Mouse (Mus musculus) hindbrain, embryonic 16.5 days (tissue): ENCODE measurements around the gene Ago3. TPM values are rescaled to one million over a fixed set of nuclear protein-coding genes. Genes with fewer than 3 reads are reported as not detected.

Experiments
- ATAC-seq: fragments of 200-750 bp; cut with Nextera tagmentation; 2 replicates; pipeline ENCODE4 v1.8.0; 2017; ENCODE audit warnings: moderate TSS enrichment, moderate library complexity
- H3K27ac ChIP-seq: fragments of 300-500 bp; sonication (generic); 2 replicates; pipeline ENCODE4 v1.5.1; 2014; ENCODE audit warnings: low read depth, mild to moderate bottlenecking, control low read depth, low read length, moderate library complexity
- H3K27me3 ChIP-seq: fragments of 300-500 bp; sonication (generic); replicated peaks from 2 replicates; pipeline ENCODE4 v1.6.1; 2014; ENCODE audit warnings: low read length; ENCODE audit not compliant: control insufficient read depth, insufficient read depth
- H3K36me3 ChIP-seq: fragments of 300-500 bp; sonication (generic); 2 replicates; pipeline ENCODE4 v1.6.1; 2014; ENCODE audit warnings: mild to moderate bottlenecking, low read length, moderate library complexity, mixed read lengths; ENCODE audit not compliant: control insufficient read depth, insufficient read depth
- H3K4me1 ChIP-seq: fragments of 300-500 bp; sonication (generic); 2 replicates; pipeline ENCODE4 v1.6.1; 2014; ENCODE audit warnings: low read depth, low read length; ENCODE audit not compliant: control insufficient read depth, insufficient read depth
- H3K4me2 ChIP-seq: fragments of 300-500 bp; sonication (generic); 2 replicates; pipeline ENCODE4 v1.6.1; 2014; ENCODE audit warnings: mild to moderate bottlenecking, low read length, control low read depth, moderate library complexity
- H3K4me3 ChIP-seq: fragments of 300-500 bp; sonication (generic); 2 replicates; pipeline ENCODE4 v1.5.1; 2014; ENCODE audit warnings: mild to moderate bottlenecking, low read length, control low read depth, moderate library complexity
- H3K9ac ChIP-seq: fragments of 300-500 bp; sonication (generic); 2 replicates; pipeline ENCODE4 v1.6.1; 2014; ENCODE audit warnings: low read depth, mild to moderate bottlenecking, control low read depth, low read length, moderate library complexity
- H3K9me3 ChIP-seq: fragments of 300-500 bp; sonication (generic); 2 replicates; pipeline ENCODE4 v1.6.1; 2014; ENCODE audit warnings: mild to moderate bottlenecking, low read length, moderate library complexity; ENCODE audit not compliant: control insufficient read depth
- WGBS: fragments of 180-500 bp; shearing (Covaris S2); extraction: QIAGEN DNeasy Blood & Tissue Kit; methylation state at CpG from one replicate; pipeline ENCODE4 v1.1.7; 2014; 5-methylcytosine and 5-hydroxymethylcytosine counted together
- polyA plus RNA-seq: library from polyadenylated mRNA; unstranded; fragments of >200 nt; fragmentation: Nextera tagmentation; extraction: Ambion mirVana; gene quantifications from 2 replicates; pipeline ENCODE4 v1.2.1, GENCODE M21; 2015

The Ago3 gene
- polyA plus RNA-seq, 1 experiment from 2014 or later: 12.4 TPM

- peaks cover 11% of the 10 kb centered on the region for H3K4me1 ChIP-seq
- no peak overlapping the region for H3K4me2 ChIP-seq
- H3K36me3 ChIP-seq: no peaks in the 10 kb centered on the region
- H3K4me3 ChIP-seq: no peak overlapping the region
- H3K9me3 ChIP-seq: no peaks in the 10 kb centered on the region
- no peak for ATAC-seq
- WGBS: 75% methylated on average over 6 of the region's 6 CpGs
- H3K9ac ChIP-seq: no peak overlapping the region
- H3K27ac ChIP-seq: no peak overlapping the region
- H3K27me3 ChIP-seq: peaks cover 20% of the 10 kb centered on the region
Observed at GRCm38 (mm10) chr4:126295152-126295551, 134.2 kb downstream of the Ago3 start.

DNA sequence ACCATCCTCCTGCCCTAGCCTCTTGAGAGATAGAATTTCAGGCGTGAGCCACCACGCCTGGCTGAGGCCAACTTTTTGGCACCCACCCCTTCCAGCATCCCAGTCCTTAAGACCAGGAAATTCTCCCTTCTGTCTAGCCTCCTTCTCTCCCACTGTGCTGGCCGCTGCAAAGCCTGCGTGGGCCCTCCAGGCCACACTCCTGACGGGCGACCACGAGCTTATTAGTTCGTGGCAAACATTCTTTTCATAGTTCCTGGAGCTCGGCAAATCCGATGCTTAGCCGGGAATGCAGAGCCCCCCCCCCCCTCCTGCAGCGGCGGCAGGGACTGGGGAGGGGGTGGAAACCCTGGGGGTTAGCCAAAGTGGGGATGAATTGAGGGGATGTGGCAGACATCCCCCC is 138.2 kb downstream of the Ago3 start:
- Histone ChIP-seq H3K9ac (no peak overlapping the region), H3K4me2 (no peak overlapping the region), H3K4me1 (peaks cover 5% of the 10 kb centered on the region), H3K27ac (no peak overlapping the region), H3K4me3 (no peak overlapping the region), H3K27me3 (peaks cover 17% of the 10 kb centered on the region), H3K36me3 (no peaks in the 10 kb centered on the region), H3K9me3 (peaks cover under 1% of the 10 kb centered on the region; the same call in 1 of the 2 replicates)
- no peak for ATAC-seq
- WGBS: 31% methylated on average over 13 of the region's 13 CpGs

DNA sequence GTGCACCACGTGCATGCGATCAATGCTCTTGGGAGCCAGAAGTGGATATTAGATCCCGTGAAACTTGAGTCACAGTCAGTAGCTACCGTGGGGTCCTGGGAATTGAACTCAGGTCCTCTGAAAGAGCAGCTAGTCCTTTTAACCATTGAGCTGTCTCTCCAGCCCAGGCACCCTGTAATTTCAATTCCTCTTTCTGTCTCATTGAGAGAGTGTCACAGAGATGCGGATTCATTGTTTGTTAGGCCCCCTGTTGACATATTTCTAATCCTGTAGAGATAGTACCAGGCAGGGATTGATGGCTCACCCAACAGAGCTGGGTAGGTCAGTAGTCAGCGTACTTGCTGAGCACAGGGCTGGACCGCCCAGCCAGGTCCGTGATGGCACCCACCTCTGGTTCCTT is 139.0 kb downstream of the Ago3 start:
- ATAC-seq: no peak
- no peak overlapping the region for H3K4me3 ChIP-seq
- no peak overlapping the region for H3K4me2 ChIP-seq
- H3K27ac ChIP-seq: no peak overlapping the region
- H3K27me3 ChIP-seq: peaks cover 22% of the 10 kb centered on the region
- WGBS: 86% methylated on average over 8 of the region's 8 CpGs
- no peaks in the 10 kb centered on the region for H3K36me3 ChIP-seq
- H3K9me3 ChIP-seq: peaks cover 4% of the 10 kb centered on the region; the same call in 1 of the 2 replicates
- peaks cover 4% of the 10 kb centered on the region; the same call in 1 of the 2 replicates for H3K4me1 ChIP-seq
- no peak overlapping the region for H3K9ac ChIP-seq

DNA sequence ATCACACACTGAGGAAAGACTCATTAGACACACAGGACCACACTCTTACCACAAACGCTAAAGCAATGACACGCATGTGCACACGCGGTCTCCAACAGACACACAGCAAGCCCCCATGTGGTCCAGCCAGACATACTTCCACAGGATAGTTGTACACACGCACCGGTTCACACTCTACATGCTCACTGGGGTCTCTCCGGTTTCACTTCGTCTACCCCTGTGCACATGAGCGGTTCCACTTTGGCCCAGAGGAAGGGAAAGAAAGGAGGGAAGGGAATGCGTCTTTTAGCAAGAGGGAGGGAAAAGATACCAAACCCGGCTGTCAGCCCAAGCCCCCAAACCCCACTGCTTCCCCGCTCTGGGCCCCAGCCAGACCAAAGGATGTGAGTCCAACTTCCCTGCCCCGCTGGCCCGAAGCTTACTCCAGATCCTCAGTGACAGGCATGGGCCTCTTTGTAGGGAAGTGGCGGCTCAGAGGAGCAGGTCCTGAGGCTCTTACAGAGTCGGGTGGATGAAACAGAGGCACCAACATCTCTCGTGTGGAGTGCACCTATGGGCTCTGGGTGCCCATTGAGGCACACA is 141.2 kb downstream of the Ago3 start:
- Histone ChIP-seq H3K9ac (no peak overlapping the region), H3K27me3 (peaks cover 28% of the 10 kb centered on the region), H3K4me1 (peaks cover 4% of the 10 kb centered on the region; the same call in 1 of the 2 replicates), H3K4me2 (peak overlapping the region; percentile 6; the same call in 1 of the 2 replicates), H3K4me3 (no peak overlapping the region), H3K9me3 (peaks cover 4% of the 10 kb centered on the region; the same call in 1 of the 2 replicates), H3K36me3 (no peaks in the 10 kb centered on the region), H3K27ac (no peak overlapping the region)
- WGBS: 35% methylated on average over 17 of the region's 17 CpGs
- 0 out of 2 replicates have a peak, but pooled peaks have one; percentile 30 for ATAC-seq

GRCm38 (mm10) chr4:126287302-126287995 is 141.9 kb downstream of the Ago3 start:
- Histone ChIP-seq H3K27ac (no peak overlapping the region), H3K9ac (no peak overlapping the region), H3K4me1 (peaks cover 4% of the 10 kb centered on the region; the same call in 1 of the 2 replicates), H3K4me3 (no peak overlapping the region), H3K27me3 (peaks cover 28% of the 10 kb centered on the region), H3K36me3 (no peaks in the 10 kb centered on the region), H3K9me3 (peaks cover 4% of the 10 kb centered on the region; the same call in 1 of the 2 replicates), H3K4me2 (no peak overlapping the region)
- no peak for ATAC-seq
- 33% methylated on average over 11 of the region's 11 CpGs for WGBS

DNA sequence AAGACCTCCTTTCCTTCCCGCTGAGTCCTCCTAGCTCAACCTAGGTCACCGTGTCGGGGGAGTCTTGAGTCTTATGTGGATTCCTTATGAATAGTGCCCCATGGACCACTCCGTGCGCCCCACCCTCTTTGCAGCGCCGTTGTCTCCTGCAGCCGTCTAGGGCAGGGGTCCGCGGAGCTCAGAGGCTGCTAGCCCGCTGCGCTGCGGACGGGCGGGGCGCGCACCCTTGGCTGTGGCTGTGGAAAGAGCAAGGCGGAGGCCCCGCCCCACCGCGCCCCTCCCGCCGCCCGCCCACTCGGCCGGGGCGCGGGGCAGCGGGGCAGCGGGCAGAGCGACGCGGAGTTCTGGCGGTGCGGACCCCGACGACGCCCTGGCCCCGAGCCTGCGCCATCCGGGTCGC is 142.9 kb downstream of the Ago3 start, which contains the start of gene Col8a2:
Gene Col8a2, plus strand, starts transcription at position 302 of the 400 bp plus-strand sequence.
- ATAC-seq: no peak
- 2% methylated on average over 37 of the region's 42 CpGs for WGBS
- peaks cover 28% of the 10 kb centered on the region for H3K27me3 ChIP-seq

DNA sequence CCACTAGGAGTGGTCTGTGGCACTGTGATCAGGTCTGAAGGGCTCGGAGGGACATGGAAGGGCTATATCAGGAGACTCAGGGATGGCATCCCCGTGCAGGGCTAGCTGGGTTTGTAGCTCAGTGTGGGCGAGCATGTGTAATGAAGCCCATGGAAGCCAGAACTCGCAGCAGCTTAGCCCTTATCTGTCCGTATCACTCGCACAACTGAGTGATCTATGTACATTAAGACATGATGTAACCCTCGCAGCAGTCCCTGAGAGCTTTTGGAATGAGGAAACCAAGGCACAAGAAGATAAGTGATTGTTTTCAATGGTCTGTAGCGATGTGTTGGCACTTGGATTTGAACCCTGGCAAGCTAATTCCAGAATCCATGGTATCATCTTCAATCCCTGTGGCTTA is 145.8 kb downstream of the Ago3 start:
- Histone ChIP-seq H3K4me1 (peaks cover 4% of the 10 kb centered on the region; the same call in 1 of the 2 replicates), H3K36me3 (no peaks in the 10 kb centered on the region), H3K4me3 (no peak overlapping the region), H3K4me2 (no peak overlapping the region), H3K9me3 (peaks cover 4% of the 10 kb centered on the region; the same call in 1 of the 2 replicates), H3K27ac (no peak overlapping the region), H3K9ac (no peak overlapping the region), H3K27me3 (peaks cover 28% of the 10 kb centered on the region)
- no peak for ATAC-seq
- 90% methylated on average over 8 of the region's 8 CpGs for WGBS

More for the DNA sequence above, 142.9 kb downstream of the Ago3 start, which contains the start of gene Col8a2:
- H3K36me3 ChIP-seq: no peaks in the 10 kb centered on the region
- H3K9me3 ChIP-seq: peaks cover 4% of the 10 kb centered on the region; the same call in 1 of the 2 replicates
- H3K4me1 ChIP-seq: peaks cover 4% of the 10 kb centered on the region; the same call in 1 of the 2 replicates
- peak within 1 kb of the TSS; percentile 54 for H3K4me2 ChIP-seq
- H3K27ac ChIP-seq: no peak within 1 kb of the TSS; the same call in 1 of the 2 replicates
- H3K4me3 ChIP-seq: peak within 1 kb of the TSS; percentile 38
- peak within 1 kb of the TSS; percentile 48; the same call in 1 of the 2 replicates for H3K9ac ChIP-seq

- H3K9ac ChIP-seq: no peak overlapping the region
- H3K4me2 ChIP-seq: no peak overlapping the region
- H3K27me3 ChIP-seq: peaks cover 17% of the 10 kb centered on the region
- no peak for ATAC-seq
- peaks cover 4% of the 10 kb centered on the region; the same call in 1 of the 2 replicates for H3K9me3 ChIP-seq
- H3K27ac ChIP-seq: no peak overlapping the region
- H3K36me3 ChIP-seq: no peaks in the 10 kb centered on the region
- H3K4me1 ChIP-seq: peaks cover 4% of the 10 kb centered on the region
- no peak overlapping the region for H3K4me3 ChIP-seq
- 71% methylated on average over 9 of the region's 9 CpGs for WGBS
Observed at GRCm38 (mm10) chr4:126281706-126282105, 147.7 kb downstream of the Ago3 start.
